Mouse (Mus musculus) thymus, adult 2 months (tissue): ENCODE results near the gene Rars. TPM values are rescaled to one million over a fixed set of nuclear protein-coding genes. Genes with fewer than 3 reads are reported as not detected.

Experiments used
- DNase-seq: peaks from one replicate; pipeline ENCODE4 v3.0.0; 2021
- H3K27ac ChIP-seq: fragments of 200-500 bp; 2 replicates; pipeline ENCODE4 v1.5.1; 2012; ENCODE audit warnings: low read length, control low read depth; ENCODE audit not compliant: control insufficient read depth, insufficient read depth
- H3K27me3 ChIP-seq: fragments of 200-500 bp; 2 replicates; pipeline ENCODE4 v1.6.1; 2012; ENCODE audit warnings: mild to moderate bottlenecking, low read length, moderate library complexity, mixed read lengths; ENCODE audit not compliant: control insufficient read depth, insufficient read depth
- H3K36me3 ChIP-seq: fragments of 200-500 bp; 2 replicates; pipeline ENCODE4 v1.6.1; 2012; ENCODE audit warnings: mild to moderate bottlenecking, low read length, moderate library complexity; ENCODE audit not compliant: control insufficient read depth, insufficient read depth
- H3K4me1 ChIP-seq: fragments of 200-500 bp; replicated peaks from 2 replicates; pipeline ENCODE4 v1.6.1; 2012; ENCODE audit warnings: low read length; ENCODE audit not compliant: control insufficient read depth, insufficient read depth
- H3K4me3 ChIP-seq: fragments of 200-500 bp; 2 replicates; pipeline ENCODE4 v1.5.1; 2012; ENCODE audit warnings: mild to moderate bottlenecking, low read length, control low read depth, moderate library complexity; ENCODE audit not compliant: control insufficient read depth, insufficient read depth
- CTCF ChIP-seq: fragments of 200-500 bp; IDR thresholded peaks from 2 replicates; pipeline ENCODE4 v1.5.1; 2012; ENCODE audit warnings: mild to moderate bottlenecking, control low read depth, low read length, moderate library complexity, borderline replicate concordance; ENCODE audit not compliant: control insufficient read depth, poor library complexity, insufficient read depth; ENCODE audit errors: extremely low read depth
- POLR2A ChIP-seq: fragments of 200-500 bp; IDR thresholded peaks from 2 replicates; pipeline ENCODE4 v1.6.1; 2012; ENCODE audit warnings: mild to moderate bottlenecking, low read length, control low read depth, moderate library complexity; ENCODE audit not compliant: control insufficient read depth, poor library complexity, insufficient read depth; ENCODE audit errors: extremely low read depth
- WGBS: fragments of 180-500 bp; shearing (Covaris S2); methylation state at CpG from one replicate; pipeline ENCODE4 v1.1.7; 2018; 5-methylcytosine and 5-hydroxymethylcytosine counted together
- polyA plus RNA-seq: library from polyadenylated mRNA; depleted of rRNA; stranded (reverse); fragments of >200 nt; gene quantifications from 2 replicates; pipeline ENCODE4 v1.2.3, GENCODE M21; 2012; rRNA removed

Gene Rars
- polyA plus RNA-seq, 1 experiment: 15.8 TPM

DNA sequence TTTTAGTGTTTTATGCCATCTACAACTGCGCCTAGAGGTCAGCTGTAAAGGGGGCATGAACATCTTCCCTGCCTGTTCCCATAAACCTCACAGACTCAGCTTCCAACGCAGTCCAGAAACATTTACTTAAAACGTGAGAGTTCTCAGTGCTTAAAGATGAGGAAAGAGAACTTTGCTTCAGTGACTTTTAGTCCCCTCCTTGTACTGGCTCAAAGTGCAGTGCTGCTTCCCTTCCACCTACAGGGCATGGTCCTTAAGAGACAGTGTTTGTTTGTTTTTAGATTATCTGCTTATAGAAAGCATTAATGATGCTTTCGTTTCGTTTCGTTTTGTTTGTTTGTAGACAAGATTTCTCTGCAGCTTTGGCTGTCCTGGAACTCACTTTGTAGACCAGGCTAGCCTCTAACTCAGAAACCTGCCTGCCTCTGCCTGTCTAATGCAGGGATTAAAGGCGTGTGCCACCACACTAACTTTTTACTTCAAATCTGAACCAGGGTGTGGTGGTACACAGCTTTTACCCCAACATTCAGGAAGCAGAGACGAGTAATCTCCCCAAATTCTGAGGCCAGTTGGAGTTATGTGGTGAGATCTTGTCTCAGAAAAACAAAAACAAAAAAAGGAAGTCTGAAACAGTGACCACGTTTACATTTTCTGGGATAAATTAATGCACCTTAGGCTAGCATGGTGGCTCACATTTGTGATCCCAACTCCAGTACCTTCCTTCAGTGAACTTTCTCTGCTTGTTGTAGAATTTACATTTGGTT is 63.4 kb downstream of the Rars start:
- no peak for TF ChIP-seq CTCF
- no peak for TF ChIP-seq POLR2A
- no peak for DNase-seq
- WGBS: 46% methylated on average over 9 of the region's 9 CpGs
- Histone ChIP-seq H3K27me3 (no peaks in the 10 kb centered on the region), H3K27ac (no peak overlapping the region), H3K4me3 (no peak overlapping the region), H3K36me3 (peaks cover under 1% of the 10 kb centered on the region), H3K4me1 (no peaks in the 10 kb centered on the region; the same call in 1 of the 2 replicates)

DNA sequence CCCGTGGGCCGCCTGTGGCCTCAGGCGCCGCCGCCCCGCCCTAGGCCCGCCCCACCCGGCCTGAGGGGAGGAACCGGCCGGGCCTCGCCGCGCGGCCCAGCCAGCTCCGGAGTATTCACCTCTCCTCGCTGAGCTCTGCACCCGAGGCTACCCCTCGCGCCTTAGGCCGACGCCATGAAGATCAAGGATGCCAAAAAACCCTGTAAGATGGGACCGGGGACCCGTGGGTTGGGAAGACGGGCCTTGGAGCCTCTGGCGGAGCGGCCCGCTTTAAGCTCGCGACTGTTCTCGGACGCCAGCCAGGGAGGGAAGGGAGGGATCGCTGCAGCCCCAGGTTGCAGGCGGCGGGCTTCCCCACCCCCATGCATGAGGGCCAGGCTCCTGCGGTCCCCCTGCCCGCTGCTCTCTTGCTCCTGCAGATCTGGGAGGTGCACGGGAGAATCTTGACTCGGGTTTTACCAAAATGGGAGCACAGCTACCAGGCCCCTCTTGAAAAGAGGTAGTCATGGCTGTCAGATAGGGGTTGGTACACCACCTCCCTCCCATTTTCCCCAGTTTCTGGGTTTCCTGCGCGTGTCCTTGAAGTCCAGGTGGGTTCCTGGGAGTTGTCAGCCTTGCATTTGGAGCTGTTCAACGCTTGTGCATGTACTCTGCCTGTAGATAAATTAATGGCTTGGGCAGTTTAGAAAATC is 64.4 kb downstream of the Rars start:
- no peak for TF ChIP-seq CTCF
- TF ChIP-seq POLR2A: peak; percentile 13; the same call in 1 of the 2 replicates
- WGBS: under 1% methylated on average over 41 of the region's 41 CpGs
- H3K4me1 ChIP-seq: no peaks in the 10 kb centered on the region; the same call in 1 of the 2 replicates
- peak overlapping the region; percentile 45; the same call in 1 of the 2 replicates for H3K27ac ChIP-seq
- no peaks in the 10 kb centered on the region for H3K27me3 ChIP-seq
- peak; percentile 67 for DNase-seq
- H3K4me3 ChIP-seq: peak overlapping the region; percentile 95
- H3K36me3 ChIP-seq: no peaks in the 10 kb centered on the region

DNA sequence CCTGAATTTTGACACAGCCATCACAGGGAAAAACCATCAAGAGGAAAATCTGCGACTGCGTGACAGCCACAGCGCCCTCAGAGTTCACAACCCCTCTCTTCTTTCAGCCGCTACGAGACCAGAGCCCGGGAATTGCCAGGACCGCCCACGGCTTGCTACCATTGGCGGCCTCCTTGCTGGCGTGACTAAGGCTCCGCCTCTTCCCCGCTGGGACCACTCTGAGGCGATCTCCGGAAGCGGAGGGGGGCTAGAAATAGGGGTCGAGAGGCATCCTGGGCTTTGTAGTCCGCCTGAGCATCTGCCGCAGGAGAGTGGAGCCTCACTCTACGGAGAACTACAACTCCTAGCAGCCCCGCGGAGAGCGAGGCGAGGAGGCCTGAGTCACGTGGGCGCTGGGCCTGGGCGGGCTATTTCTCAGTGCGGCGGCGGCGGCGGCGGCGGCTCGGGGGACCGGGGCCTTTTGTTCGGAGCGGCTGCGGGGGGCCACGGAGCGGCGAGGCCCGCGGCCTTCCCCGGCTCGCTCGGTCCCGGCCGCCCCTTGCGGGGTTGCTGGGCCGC is 65.0 kb downstream of the Rars start, which contains the start of gene Pank3:
Gene Pank3 (plus strand): TSS at position 297 of the 558 bp plus-strand sequence.
- under 1% methylated on average over 50 of the region's 50 CpGs for WGBS
- H3K4me1 ChIP-seq: no peaks in the 10 kb centered on the region; the same call in 1 of the 2 replicates
- H3K36me3 ChIP-seq: no peaks in the 10 kb centered on the region
- H3K27ac ChIP-seq: peak within 1 kb of the TSS; percentile 45; the same call in 1 of the 2 replicates
- TF ChIP-seq CTCF: no peak
- peak; percentile 78 for TF ChIP-seq POLR2A
- peak within 1 kb of the TSS; percentile 95 for H3K4me3 ChIP-seq
- no peaks in the 10 kb centered on the region for H3K27me3 ChIP-seq
- peak; percentile 96 for DNase-seq

DNA sequence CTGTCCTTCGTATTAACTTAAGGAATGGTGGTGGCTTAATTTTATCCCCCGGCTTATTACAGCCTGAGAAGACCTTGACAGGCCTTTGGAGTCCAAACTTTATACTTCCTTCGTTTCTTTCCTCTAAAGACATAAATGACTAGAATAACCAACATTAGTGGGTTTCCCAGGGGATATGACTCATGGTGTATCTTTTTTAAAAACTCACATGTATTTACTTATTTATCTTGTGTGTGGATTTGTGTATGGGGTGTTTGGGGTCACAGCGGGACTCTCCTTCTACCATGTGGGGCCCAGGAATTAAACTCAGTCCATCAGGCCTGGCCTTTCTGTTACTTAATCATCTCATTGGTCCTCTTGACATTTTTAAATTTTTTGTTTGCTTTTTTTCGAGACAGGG is 67.5 kb downstream of the Rars start:
- no peak overlapping the region for H3K27ac ChIP-seq
- H3K4me3 ChIP-seq: no peak overlapping the region
- no peaks in the 10 kb centered on the region for H3K27me3 ChIP-seq
- TF ChIP-seq POLR2A (no peak), CTCF (no peak)
- no peaks in the 10 kb centered on the region; the same call in 1 of the 2 replicates for H3K4me1 ChIP-seq
- DNase-seq: no peak
- H3K36me3 ChIP-seq: no peaks in the 10 kb centered on the region
- WGBS: 95% methylated on average over 5 of the region's 5 CpGs

DNA sequence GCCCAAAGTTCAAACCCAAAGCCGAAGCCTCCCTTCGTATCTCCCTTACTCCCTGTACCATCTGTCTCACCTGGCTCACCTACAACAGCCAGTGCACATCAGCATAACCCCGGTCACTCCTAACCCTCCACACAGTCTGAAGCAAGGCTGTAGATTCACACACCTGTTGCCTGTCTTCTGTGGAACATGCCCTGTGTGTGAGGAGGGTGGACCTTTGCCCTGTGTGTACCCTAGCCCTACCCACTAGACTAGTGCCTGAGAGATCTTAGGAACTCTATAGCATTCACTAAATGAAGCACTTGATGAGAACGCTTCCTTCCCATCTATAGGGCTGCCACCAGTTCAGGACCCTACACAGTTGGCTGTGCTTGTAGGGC is 73.7 kb downstream of the Rars start:
- Histone ChIP-seq H3K36me3 (no peaks in the 10 kb centered on the region), H3K27ac (no peak overlapping the region), H3K4me3 (no peak overlapping the region), H3K27me3 (no peaks in the 10 kb centered on the region), H3K4me1 (no peaks in the 10 kb centered on the region)
- WGBS: 96% methylated on average over 4 of the region's 4 CpGs
- no peak for TF ChIP-seq CTCF
- no peak for TF ChIP-seq POLR2A
- DNase-seq: no peak

DNA sequence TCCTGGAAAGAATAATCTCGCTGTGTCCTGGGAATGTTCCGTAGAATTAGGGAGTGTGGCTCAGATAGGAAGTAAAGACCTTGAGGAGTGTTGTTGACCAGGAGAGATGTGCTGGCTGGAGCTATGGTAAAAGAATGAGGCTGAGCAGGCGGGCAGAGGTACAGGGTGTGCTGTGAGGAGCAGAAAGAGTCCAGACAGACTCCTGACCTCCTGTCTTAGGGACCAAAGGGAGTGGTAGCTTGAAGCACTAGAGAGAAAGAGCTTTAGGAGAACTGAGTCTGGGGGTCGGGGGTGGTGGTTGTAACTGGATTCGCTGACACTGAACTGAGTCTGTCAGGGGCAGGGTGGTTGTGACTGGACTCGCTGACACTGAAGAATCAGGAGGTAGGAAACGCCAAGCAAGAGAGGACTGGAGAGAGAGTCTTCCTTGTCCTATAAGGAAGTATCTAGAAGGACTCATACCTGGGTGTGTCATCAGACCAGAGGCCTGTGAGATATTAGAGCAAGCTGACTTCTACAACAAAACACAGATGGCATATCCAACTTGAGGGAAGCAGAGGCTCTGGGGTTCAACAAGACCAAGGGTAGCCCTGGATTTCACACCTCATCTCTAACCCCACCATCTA is 74.2 kb downstream of the Rars start:
- no peaks in the 10 kb centered on the region for H3K36me3 ChIP-seq
- no peak for TF ChIP-seq POLR2A
- TF ChIP-seq CTCF: no peak
- no peak overlapping the region for H3K4me3 ChIP-seq
- no peak overlapping the region for H3K27ac ChIP-seq
- H3K27me3 ChIP-seq: no peaks in the 10 kb centered on the region
- no peaks in the 10 kb centered on the region for H3K4me1 ChIP-seq
- DNase-seq: no peak
- 91% methylated on average over 7 of the region's 7 CpGs for WGBS

Other genes starting within 250 kb of the Rars start
- 8.7 and 9.5 TPM in 2 replicates for gene Pank3, start 65.0 kb downstream of the Rars start, polyA plus RNA-seq
- gene Fbll1, start 35.6 kb downstream of the Rars start, polyA plus RNA-seq: 0.11 and 0.15 TPM in 2 replicates
- gene Wwc1, start 146.0 kb upstream of the Rars start, polyA plus RNA-seq: 2.2 and 3.5 TPM in 2 replicates